Mouse (Mus musculus) liver, adult 2 months (tissue): ENCODE results near the gene Sgtb. TPM values are rescaled to one million over a fixed set of nuclear protein-coding genes. Genes with fewer than 3 reads are reported as not detected.

Experiments used
- DNase-seq: peaks from one replicate; pipeline ENCODE4 v3.0.0-alpha.2; 2011; ENCODE audit warnings: low read depth, low spot score; ENCODE audit errors: extremely low read depth
- H3K27ac ChIP-seq: fragments of 200-500 bp; replicated peaks from 2 replicates; pipeline ENCODE4 v1.5.1; 2012; ENCODE audit warnings: low read depth, mild to moderate bottlenecking, control low read depth, inconsistent platforms, low read length; ENCODE audit not compliant: insufficient read depth
- H3K27me3 ChIP-seq: fragments of 200-500 bp; 2 replicates; pipeline ENCODE4 v1.6.1; 2012; ENCODE audit warnings: mild to moderate bottlenecking, moderate library complexity, low read length, inconsistent platforms; ENCODE audit not compliant: control insufficient read depth, insufficient read depth
- H3K36me3 ChIP-seq: fragments of 200-500 bp; 2 replicates; pipeline ENCODE4 v1.6.1; 2012; ENCODE audit warnings: low read length, inconsistent platforms; ENCODE audit not compliant: control insufficient read depth, insufficient read depth
- H3K4me1 ChIP-seq: fragments of 200-500 bp; 2 replicates; pipeline ENCODE4 v1.6.1; 2011; ENCODE audit warnings: low read length; ENCODE audit not compliant: control insufficient read depth, insufficient read depth
- H3K4me3 ChIP-seq: fragments of 200-500 bp; 2 replicates; pipeline ENCODE4 v1.5.1; 2011; ENCODE audit warnings: low read depth, mild to moderate bottlenecking, control low read depth, low read length, moderate library complexity; ENCODE audit not compliant: insufficient read depth
- H3K79me2 ChIP-seq: fragments of 200-500 bp; 2 replicates; pipeline ENCODE4 v1.6.1; 2012; ENCODE audit warnings: inconsistent platforms, mild to moderate bottlenecking, low read length, moderate library complexity; ENCODE audit not compliant: control insufficient read depth, insufficient read depth
- H3K9ac ChIP-seq: fragments of 200-500 bp; 2 replicates; pipeline ENCODE4 v1.6.1; 2012; ENCODE audit warnings: low read depth, mild to moderate bottlenecking, control low read depth, inconsistent platforms, low read length
- CTCF ChIP-seq: fragments of 200-500 bp; IDR thresholded peaks from 2 replicates; pipeline ENCODE4 v1.5.1; 2011; ENCODE audit warnings: low read depth, low read length, control low read depth
- POLR2A ChIP-seq: fragments of 200-500 bp; IDR thresholded peaks from 2 replicates; pipeline ENCODE4 v1.6.1; 2011; ENCODE audit warnings: low read length, control low read depth; ENCODE audit not compliant: insufficient read depth; ENCODE audit errors: extremely low read depth
- WGBS: fragments of 180-500 bp; shearing (Covaris S2); methylation state at CpG from one replicate; pipeline ENCODE4 v1.1.7; 2018; 5-methylcytosine and 5-hydroxymethylcytosine counted together
- polyA plus RNA-seq: library from polyadenylated mRNA; depleted of rRNA; stranded (reverse); fragments of >200 nt; gene quantifications from 2 replicates; pipeline ENCODE4 v1.2.3, GENCODE M21; 2012
- total RNA-seq: library from RNA; depleted of rRNA; stranded (reverse); fragments of >200 nt; gene quantifications from 2 replicates; pipeline ENCODE4 v1.2.3, GENCODE M21; 2014

The Sgtb gene
- total and polyA plus RNA-seq, 2 experiments = 0.34 to 3.2 TPM

GRCm38 (mm10) chr13:104123662-104124381, 14.3 kb downstream of the Sgtb start:
- no peak overlapping the region for H3K4me3 ChIP-seq
- WGBS = 52% methylated on average over 20 of the region's 20 CpGs
- no peaks in the 10 kb centered on the region for H3K79me2 ChIP-seq
- DNase-seq = peak; percentile 52
- H3K4me1 ChIP-seq = peaks cover 5% of the 10 kb centered on the region; the same call in 1 of the 2 replicates
- H3K27me3 ChIP-seq = no peaks in the 10 kb centered on the region
- no peak for TF ChIP-seq POLR2A
- TF ChIP-seq CTCF = no peak
- peaks cover 5% of the 10 kb centered on the region for H3K36me3 ChIP-seq
- H3K9ac ChIP-seq = no peak overlapping the region
- no peak overlapping the region for H3K27ac ChIP-seq

GRCm38 (mm10) chr13:104132561-104132960, 23.0 kb downstream of the Sgtb start:
- H3K4me1 ChIP-seq = peaks cover 7% of the 10 kb centered on the region
- peak; percentile 83 for DNase-seq
- 0 out of 2 replicates have a peak, but pooled peaks cover 1% of the 10 kb centered on the region for H3K36me3 ChIP-seq
- H3K27me3 ChIP-seq = no peaks in the 10 kb centered on the region
- no peak overlapping the region for H3K4me3 ChIP-seq
- TF ChIP-seq POLR2A (no peak), CTCF (no peak)
- H3K27ac ChIP-seq = peak overlapping the region; percentile 21; the same call in 1 of the 2 replicates
- H3K9ac ChIP-seq = no peak overlapping the region
- 54% methylated on average over 2 of the region's 2 CpGs for WGBS
- no peaks in the 10 kb centered on the region for H3K79me2 ChIP-seq

GRCm38 (mm10) chr13:104134510-104135085, 25.1 kb downstream of the Sgtb start:
- Histone ChIP-seq H3K27me3 (no peaks in the 10 kb centered on the region), H3K4me1 (peaks cover 7% of the 10 kb centered on the region), H3K9ac (no peak overlapping the region), H3K79me2 (no peaks in the 10 kb centered on the region), H3K27ac (no peak overlapping the region), H3K4me3 (no peak overlapping the region), H3K36me3 (0 out of 2 replicates have a peak, but pooled peaks cover 1% of the 10 kb centered on the region)
- WGBS = 97% methylated on average over 4 of the region's 4 CpGs
- TF ChIP-seq POLR2A (no peak), CTCF (no peak)
- no peak for DNase-seq

- Histone ChIP-seq H3K4me1 (no peaks in the 10 kb centered on the region), H3K27ac (no peak overlapping the region), H3K79me2 (no peaks in the 10 kb centered on the region), H3K27me3 (no peaks in the 10 kb centered on the region), H3K36me3 (peaks cover 22% of the 10 kb centered on the region), H3K4me3 (no peak overlapping the region), H3K9ac (no peak overlapping the region)
- peak; percentile 63 for DNase-seq
- 38% methylated on average over 13 of the region's 13 CpGs for WGBS
- TF ChIP-seq POLR2A = no peak
- TF ChIP-seq CTCF = peak; percentile 82
Observed at GRCm38 (mm10) chr13:104139369-104140209, 30.0 kb downstream of the Sgtb start.

- peak; percentile 46 for DNase-seq
- Histone ChIP-seq H3K79me2 (no peaks in the 10 kb centered on the region), H3K27ac (no peak overlapping the region), H3K4me3 (no peak overlapping the region), H3K4me1 (0 out of 2 replicates have a peak, but pooled peaks cover 2% of the 10 kb centered on the region), H3K27me3 (no peaks in the 10 kb centered on the region), H3K9ac (no peak overlapping the region), H3K36me3 (peaks cover 50% of the 10 kb centered on the region)
- TF ChIP-seq POLR2A (no peak), CTCF (no peak)
- WGBS = 80% methylated on average over 9 of the region's 9 CpGs
Observed at GRCm38 (mm10) chr13:104144871-104145270, 35.3 kb downstream of the Sgtb start.
